Mouse (Mus musculus): ENCODE measurements at regions not wholly inside any gene's neighbourhood (a gene's known extent, or its start where the extent isn't known, plus 50 kb on each side); places are given as distances from the start of the nearest gene placed in this dataset.

DNA sequence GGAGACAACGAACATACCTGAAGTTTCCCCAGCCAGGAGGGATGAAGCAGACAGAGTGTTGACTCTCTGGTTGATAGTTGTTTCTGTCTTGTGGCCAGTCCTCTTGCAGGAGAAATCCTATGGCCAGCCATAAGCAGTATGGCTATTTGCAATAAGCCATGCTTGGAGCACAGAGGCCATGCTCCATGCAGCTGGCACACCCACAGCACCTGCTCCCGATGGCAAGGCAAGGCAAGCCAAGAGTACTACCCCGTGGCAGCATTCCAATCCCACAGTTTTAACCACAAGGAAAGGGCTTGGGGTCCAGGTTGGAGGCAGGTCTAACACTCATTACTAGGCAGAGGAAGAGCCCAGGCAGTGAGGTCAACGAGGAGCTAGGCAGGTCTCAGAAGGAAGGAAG lies 181.5 kb downstream of the Bcor start:
- H3K36me3 ChIP-seq (ENCODE audit: control insufficient read depth, insufficient read depth, low read length) = no peaks in the 10 kb centered on the region
- H3K4me3 ChIP-seq (ENCODE audit: low read depth, low read length) = no peak overlapping the region
- no peak for DNase-seq (ENCODE audit: low spot score)
- no peak for ATAC-seq (ENCODE audit: low FRiP score)
- no peak overlapping the region for H3K9ac ChIP-seq (ENCODE audit: low read depth, low read length)
- H3K4me1 ChIP-seq (replicated peaks; ENCODE audit: control insufficient read depth, insufficient read depth, low read length) = no peaks in the 10 kb centered on the region
- H3K4me2 ChIP-seq (replicated peaks; ENCODE audit: low read depth, low read length) = no peak overlapping the region
- H3K27me3 ChIP-seq (ENCODE audit: control insufficient read depth, insufficient read depth, low read length) = no peaks in the 10 kb centered on the region
- WGBS = 90% methylated on average over 4 of the region's 4 CpGs
- no peaks in the 10 kb centered on the region for H3K9me3 ChIP-seq (ENCODE audit: control insufficient read depth, low read length)
- H3K27ac ChIP-seq (ENCODE audit: low read depth, low read length) = no peak overlapping the region

DNA sequence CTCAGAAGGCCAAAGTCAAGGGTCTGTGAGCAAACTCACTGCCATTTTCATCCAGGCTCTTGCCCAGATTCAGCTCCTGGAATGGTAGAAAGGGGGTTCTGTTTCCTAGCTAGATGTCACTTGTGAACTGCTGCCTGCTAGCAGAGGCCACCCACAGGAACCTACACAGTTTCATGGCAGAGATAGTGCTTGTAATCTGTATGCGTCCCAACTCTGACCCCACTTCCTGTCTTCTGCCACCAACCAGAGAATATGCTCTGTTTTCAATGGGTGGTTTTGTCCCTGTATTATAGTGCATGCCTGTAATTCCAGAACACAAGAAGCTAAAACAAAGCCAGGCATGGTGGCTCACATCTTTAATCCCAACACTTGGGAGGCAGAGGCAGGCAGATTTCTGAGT lies 176.9 kb downstream of the Bcor start:
- Histone ChIP-seq H3K27ac (ENCODE audit: low read depth, low read length) (no peak overlapping the region), H3K9ac (ENCODE audit: low read depth, low read length) (no peak overlapping the region), H3K4me1 (replicated peaks; ENCODE audit: control insufficient read depth, insufficient read depth, low read length) (no peaks in the 10 kb centered on the region), H3K9me3 (ENCODE audit: control insufficient read depth, low read length) (no peaks in the 10 kb centered on the region), H3K36me3 (ENCODE audit: control insufficient read depth, insufficient read depth, low read length) (no peaks in the 10 kb centered on the region), H3K27me3 (ENCODE audit: control insufficient read depth, insufficient read depth, low read length) (no peaks in the 10 kb centered on the region), H3K4me3 (ENCODE audit: low read depth, low read length) (no peak overlapping the region), H3K4me2 (replicated peaks; ENCODE audit: low read depth, low read length) (no peak overlapping the region)
- DNase-seq (ENCODE audit: low spot score) = no peak
- ATAC-seq (ENCODE audit: low FRiP score) = no peak
- 78% methylated on average over 1 of the region's 1 CpGs for WGBS
